Mouse (Mus musculus): ENCODE measurements around the gene Rexo5. TPM values are rescaled to one million over a fixed set of nuclear protein-coding genes. Genes with fewer than 3 reads are reported as not detected.

Gene Rexo5
- polyA plus RNA-seq, 1 experiment = 3.5 TPM

GRCm38 (mm10) chr7:119897521-119898109 is 103.8 kb downstream of the Rexo5 start:
- no peak overlapping the region for H3K4me3 ChIP-seq (ENCODE audit: insufficient read depth, low read length)
- H3K27ac ChIP-seq (ENCODE audit: insufficient read depth, low read length) = peak overlapping the region; percentile 53
- no peak for TF ChIP-seq POLR2A (IDR thresholded peaks at IDR 0.05; ENCODE audit: extremely low read depth, insufficient read depth, low read length)
- TF ChIP-seq CTCF (IDR thresholded peaks at IDR 0.05; ENCODE audit: extremely low read depth, insufficient read depth, low read length) = no peak
- H3K4me1 ChIP-seq (ENCODE audit: control insufficient read depth, insufficient read depth, low read length) = peaks cover 2% of the 10 kb centered on the region; the same call in 1 of the 2 replicates

GRCm38 (mm10) chr7:119898247-119898856 is 104.5 kb downstream of the Rexo5 start:
- peaks cover 1% of the 10 kb centered on the region; the same call in 1 of the 2 replicates for H3K4me1 ChIP-seq (ENCODE audit: control insufficient read depth, insufficient read depth, low read length)
- peak overlapping the region; percentile 66 for H3K27ac ChIP-seq (ENCODE audit: insufficient read depth, low read length)
- TF ChIP-seq CTCF (IDR thresholded peaks at IDR 0.05; ENCODE audit: extremely low read depth, insufficient read depth, low read length) = no peak
- TF ChIP-seq POLR2A (IDR thresholded peaks at IDR 0.05; ENCODE audit: extremely low read depth, insufficient read depth, low read length) = no peak
- H3K4me3 ChIP-seq (ENCODE audit: insufficient read depth, low read length) = no peak overlapping the region

Other genes starting within 250 kb of the Rexo5 start
- not detected in 2 replicates for gene Acsm2, start 239.7 kb upstream of the Rexo5 start, polyA plus RNA-seq (2012; rRNA removed)
- gene Acsm1, start 187.0 kb upstream of the Rexo5 start, polyA plus RNA-seq (2012; rRNA removed) = not detected in 2 replicates
- 0.06 and 0.13 TPM in 2 replicates for gene Acsm4, start 104.0 kb upstream of the Rexo5 start, polyA plus RNA-seq (2012; rRNA removed)
- gene Thumpd1, start 73.2 kb upstream of the Rexo5 start, polyA plus RNA-seq (2012; rRNA removed) = 33.2 and 33.5 TPM in 2 replicates
- gene Acsm3, start 33.1 kb upstream of the Rexo5 start, polyA plus RNA-seq (2012; rRNA removed) = not detected in 2 replicates
- gene Eri2, start 52 bp downstream of the Rexo5 start, polyA plus RNA-seq (2012; rRNA removed) = 6.9 TPM in 2 replicates
- 16.3 and 19.5 TPM in 2 replicates for gene Lyrm1, start 101.9 kb downstream of the Rexo5 start, polyA plus RNA-seq (2012; rRNA removed)
- gene Dcun1d3, start 102.3 kb downstream of the Rexo5 start, polyA plus RNA-seq (2012; rRNA removed) = 8.8 and 10.9 TPM in 2 replicates

Measured in cortical plate, adult 2 months (tissue).